Mouse (Mus musculus): ENCODE data around the gene Pdk2. TPM values are rescaled to one million over a fixed set of nuclear protein-coding genes. Genes with fewer than 3 reads are reported as not detected.
A peak's percentile ranks its signal among the peaks of the same experiment; 100 is the strongest.

Pdk2 gene
- polyA plus RNA-seq, 1 experiment from 2014 or later = 21.8 TPM

- no peaks in the 10 kb centered on the region for H3K9me3 ChIP-seq (ENCODE audit: control insufficient read depth, low read length)
- H3K4me3 ChIP-seq (ENCODE audit: low read depth, low read length) = no peak overlapping the region
- H3K4me1 ChIP-seq (ENCODE audit: control insufficient read depth, insufficient read depth, low read length) = 0 out of 2 replicates have a peak, but pooled peaks cover 4% of the 10 kb centered on the region
- 0 out of 2 replicates have a peak, but pooled peaks cover 5% of the 10 kb centered on the region for H3K36me3 ChIP-seq (ENCODE audit: control insufficient read depth, insufficient read depth, low read length)
- ATAC-seq (ENCODE audit: low read depth) = peak; percentile 47; the same call in 1 of the 2 replicates
- no peak overlapping the region for H3K9ac ChIP-seq (replicated peaks; ENCODE audit: low read depth, low read length)
- 58% methylated on average over 9 of the region's 9 CpGs for WGBS
- no peaks in the 10 kb centered on the region for H3K27me3 ChIP-seq (ENCODE audit: control insufficient read depth, insufficient read depth, low read length)
- H3K4me2 ChIP-seq (ENCODE audit: low read depth, low read length) = no peak overlapping the region
- no peak overlapping the region for H3K27ac ChIP-seq (ENCODE audit: low read depth, low read length)
Observed at GRCm38 (mm10) chr11:95046980-95047680, 6.0 kb upstream of the Pdk2 start.

- H3K4me3 ChIP-seq (ENCODE audit: low read depth, low read length) = no peak overlapping the region
- H3K27me3 ChIP-seq (ENCODE audit: control insufficient read depth, insufficient read depth, low read length) = no peaks in the 10 kb centered on the region
- H3K4me1 ChIP-seq (ENCODE audit: control insufficient read depth, insufficient read depth, low read length) = peaks cover 15% of the 10 kb centered on the region
- no peak for ATAC-seq (ENCODE audit: low read depth)
- 59% methylated on average over 13 of the region's 13 CpGs for WGBS
- H3K9ac ChIP-seq (replicated peaks; ENCODE audit: low read depth, low read length) = no peak overlapping the region
- H3K36me3 ChIP-seq (ENCODE audit: control insufficient read depth, insufficient read depth, low read length) = 0 out of 2 replicates have a peak, but pooled peaks cover 5% of the 10 kb centered on the region
- H3K9me3 ChIP-seq (ENCODE audit: control insufficient read depth, low read length) = no peaks in the 10 kb centered on the region
- H3K4me2 ChIP-seq (ENCODE audit: low read depth, low read length) = no peak overlapping the region
- H3K27ac ChIP-seq (ENCODE audit: low read depth, low read length) = no peak overlapping the region
Observed at GRCm38 (mm10) chr11:95044185-95044870, 3.2 kb upstream of the Pdk2 start.

GRCm38 (mm10) chr11:95043608-95044007 is 2.5 kb upstream of the Pdk2 start:
- no peak for ATAC-seq (ENCODE audit: low read depth)
- Histone ChIP-seq H3K4me3 (ENCODE audit: low read depth, low read length) (no peak overlapping the region), H3K9me3 (ENCODE audit: control insufficient read depth, low read length) (no peaks in the 10 kb centered on the region), H3K27me3 (ENCODE audit: control insufficient read depth, insufficient read depth, low read length) (no peaks in the 10 kb centered on the region), H3K4me2 (ENCODE audit: low read depth, low read length) (no peak overlapping the region), H3K36me3 (ENCODE audit: control insufficient read depth, insufficient read depth, low read length) (0 out of 2 replicates have a peak, but pooled peaks cover 5% of the 10 kb centered on the region), H3K4me1 (ENCODE audit: control insufficient read depth, insufficient read depth, low read length) (peaks cover 15% of the 10 kb centered on the region), H3K9ac (replicated peaks; ENCODE audit: low read depth, low read length) (no peak overlapping the region), H3K27ac (ENCODE audit: low read depth, low read length) (no peak overlapping the region)
- WGBS = 55% methylated on average over 7 of the region's 7 CpGs

- Histone ChIP-seq H3K4me1 (ENCODE audit: control insufficient read depth, insufficient read depth, low read length) (peaks cover 15% of the 10 kb centered on the region), H3K4me3 (ENCODE audit: low read depth, low read length) (no peak overlapping the region), H3K4me2 (ENCODE audit: low read depth, low read length) (no peak overlapping the region), H3K27ac (ENCODE audit: low read depth, low read length) (no peak overlapping the region), H3K9me3 (ENCODE audit: control insufficient read depth, low read length) (no peaks in the 10 kb centered on the region), H3K9ac (replicated peaks; ENCODE audit: low read depth, low read length) (no peak overlapping the region), H3K36me3 (ENCODE audit: control insufficient read depth, insufficient read depth, low read length) (0 out of 2 replicates have a peak, but pooled peaks cover 5% of the 10 kb centered on the region), H3K27me3 (ENCODE audit: control insufficient read depth, insufficient read depth, low read length) (no peaks in the 10 kb centered on the region)
- ATAC-seq (ENCODE audit: low read depth) = no peak
- WGBS = 85% methylated on average over 4 of the region's 4 CpGs
Observed at GRCm38 (mm10) chr11:95043060-95043459, 1.9 kb upstream of the Pdk2 start.

- WGBS = 1% methylated on average over 11 of the region's 11 CpGs
- peaks cover 15% of the 10 kb centered on the region for H3K4me1 ChIP-seq (ENCODE audit: control insufficient read depth, insufficient read depth, low read length)
- H3K27me3 ChIP-seq (ENCODE audit: control insufficient read depth, insufficient read depth, low read length) = no peaks in the 10 kb centered on the region
- no peak overlapping the region; the same call in 1 of the 2 replicates for H3K9ac ChIP-seq (replicated peaks; ENCODE audit: low read depth, low read length)
- peak overlapping the region; percentile 13 for H3K4me3 ChIP-seq (ENCODE audit: low read depth, low read length)
- H3K4me2 ChIP-seq (ENCODE audit: low read depth, low read length) = peak overlapping the region; percentile 94
- 0 out of 2 replicates have a peak, but pooled peaks cover 5% of the 10 kb centered on the region for H3K36me3 ChIP-seq (ENCODE audit: control insufficient read depth, insufficient read depth, low read length)
- ATAC-seq (ENCODE audit: low read depth) = no peak
- no peak overlapping the region for H3K27ac ChIP-seq (ENCODE audit: low read depth, low read length)
- H3K9me3 ChIP-seq (ENCODE audit: control insufficient read depth, low read length) = no peaks in the 10 kb centered on the region
Observed at GRCm38 (mm10) chr11:95042096-95042495, 942 bp upstream of the Pdk2 start.

GRCm38 (mm10) chr11:95040491-95041138 is 539 bp downstream of the Pdk2 start:
- H3K9me3 ChIP-seq (ENCODE audit: control insufficient read depth, low read length) = no peaks in the 10 kb centered on the region
- H3K36me3 ChIP-seq (ENCODE audit: control insufficient read depth, insufficient read depth, low read length) = 0 out of 2 replicates have a peak, but pooled peaks cover 5% of the 10 kb centered on the region
- WGBS = 1% methylated on average over 20 of the region's 20 CpGs
- no peaks in the 10 kb centered on the region for H3K27me3 ChIP-seq (ENCODE audit: control insufficient read depth, insufficient read depth, low read length)
- H3K27ac ChIP-seq (ENCODE audit: low read depth, low read length) = 0 out of 2 replicates have a peak overlapping the region, but pooled peaks have one; percentile 8
- peak overlapping the region; percentile 55 for H3K4me3 ChIP-seq (ENCODE audit: low read depth, low read length)
- peak; percentile 11 for ATAC-seq (ENCODE audit: low read depth)
- H3K4me1 ChIP-seq (ENCODE audit: control insufficient read depth, insufficient read depth, low read length) = peaks cover 15% of the 10 kb centered on the region
- peak overlapping the region; percentile 94 for H3K4me2 ChIP-seq (ENCODE audit: low read depth, low read length)
- peak overlapping the region; percentile 46 for H3K9ac ChIP-seq (replicated peaks; ENCODE audit: low read depth, low read length)

- Histone ChIP-seq H3K9ac (replicated peaks; ENCODE audit: low read depth, low read length) (no peak overlapping the region; the same call in 1 of the 2 replicates), H3K4me1 (ENCODE audit: control insufficient read depth, insufficient read depth, low read length) (peaks cover 11% of the 10 kb centered on the region), H3K36me3 (ENCODE audit: control insufficient read depth, insufficient read depth, low read length) (no peaks in the 10 kb centered on the region), H3K9me3 (ENCODE audit: control insufficient read depth, low read length) (no peaks in the 10 kb centered on the region), H3K27me3 (ENCODE audit: control insufficient read depth, insufficient read depth, low read length) (no peaks in the 10 kb centered on the region), H3K27ac (ENCODE audit: low read depth, low read length) (no peak overlapping the region), H3K4me3 (ENCODE audit: low read depth, low read length) (no peak overlapping the region), H3K4me2 (ENCODE audit: low read depth, low read length) (peak overlapping the region; percentile 94; the same call in 1 of the 2 replicates)
- 83% methylated on average over 4 of the region's 4 CpGs for WGBS
- ATAC-seq (ENCODE audit: low read depth) = no peak
Observed at GRCm38 (mm10) chr11:95039766-95040165, 1.4 kb downstream of the Pdk2 start.

- WGBS = 84% methylated on average over 13 of the region's 13 CpGs
- ATAC-seq (ENCODE audit: low read depth) = no peak
- no peak overlapping the region for H3K9ac ChIP-seq (replicated peaks; ENCODE audit: low read depth, low read length)
Observed at GRCm38 (mm10) chr11:95038818-95039655, 2.1 kb downstream of the Pdk2 start.

More at GRCm38 (mm10) chr11:95038818-95039655, 2.1 kb downstream of the Pdk2 start:
- no peak overlapping the region for H3K27ac ChIP-seq (ENCODE audit: low read depth, low read length)
- no peak overlapping the region; the same call in 1 of the 2 replicates for H3K4me2 ChIP-seq (ENCODE audit: low read depth, low read length)
- no peak overlapping the region for H3K4me3 ChIP-seq (ENCODE audit: low read depth, low read length)
- H3K27me3 ChIP-seq (ENCODE audit: control insufficient read depth, insufficient read depth, low read length) = no peaks in the 10 kb centered on the region
- H3K9me3 ChIP-seq (ENCODE audit: control insufficient read depth, low read length) = no peaks in the 10 kb centered on the region
- no peaks in the 10 kb centered on the region for H3K36me3 ChIP-seq (ENCODE audit: control insufficient read depth, insufficient read depth, low read length)
- peaks cover 11% of the 10 kb centered on the region for H3K4me1 ChIP-seq (ENCODE audit: control insufficient read depth, insufficient read depth, low read length)
